Mouse (Mus musculus): ENCODE measurements at regions not wholly inside any gene's neighbourhood (a gene's known extent, or its start where the extent isn't known, plus 50 kb on each side); places are given as distances from the start of the nearest gene placed in this dataset.

- TF ChIP-seq CTCF (IDR thresholded peaks at IDR 0.05; ENCODE audit: borderline replicate concordance, control insufficient read depth, extremely low read depth, insufficient read depth, low read length, poor library complexity) (no peak), POLR2A (IDR thresholded peaks at IDR 0.05; ENCODE audit: control insufficient read depth, extremely low read depth, insufficient read depth, low read length, poor library complexity) (no peak)
Measured at GRCm38 (mm10) chr13:101895686-101896085, 127.7 kb upstream of the Pik3r1 start.
